Mouse (Mus musculus): Measurements from ENCODE around the gene Hist1h2ap. TPM values are rescaled to one million over a fixed set of nuclear protein-coding genes. Genes with fewer than 3 reads are reported as not detected.
A peak's percentile ranks its signal among the peaks of the same experiment; 100 is the strongest.

Hist1h2ap gene
- polyA plus RNA-seq, 1 experiment from 2014 or later, result 1,874 TPM

DNA sequence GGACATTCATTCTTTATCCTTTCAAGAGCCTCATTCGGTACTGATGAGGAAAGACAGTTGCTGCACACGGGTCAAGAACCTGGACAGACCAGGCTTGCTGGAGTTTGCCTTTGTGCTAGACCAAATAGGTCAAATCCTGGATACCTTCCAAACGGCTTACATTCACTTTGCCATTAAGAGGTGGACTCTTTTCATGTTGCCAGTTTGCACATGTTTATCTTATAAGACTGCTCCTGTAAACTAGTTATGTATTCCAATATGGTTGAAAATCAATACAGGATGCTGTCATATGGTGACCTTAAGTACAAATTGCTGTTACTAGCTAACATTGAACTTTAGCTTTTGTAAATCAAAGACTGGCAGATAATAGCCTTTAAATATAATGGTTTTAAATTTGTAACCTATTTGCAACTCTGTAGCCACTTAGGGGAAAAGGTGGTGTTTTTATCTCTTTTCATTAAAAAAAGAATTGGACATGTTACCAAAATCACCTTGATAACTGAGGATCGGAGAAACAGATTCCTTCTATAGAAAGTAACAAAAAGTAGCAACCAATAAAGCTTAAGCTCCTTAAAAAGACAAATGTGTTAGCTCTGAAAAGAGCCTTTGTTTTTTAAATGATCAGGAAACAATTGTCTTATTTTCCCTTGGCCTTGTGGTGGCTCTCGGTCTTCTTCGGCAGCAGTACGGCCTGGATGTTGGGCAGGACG, 47.0 kb downstream of the Hist1h2ap start:
- ATAC-seq (ENCODE audit: low FRiP score, low TSS enrichment) (no peak), DNase-seq (ENCODE audit: low spot score) (no peak)
- Histone ChIP-seq H3K4me1 (replicated peaks; ENCODE audit: control insufficient read depth, insufficient read depth) (no peaks in the 10 kb centered on the region), H3K36me3 (ENCODE audit: control insufficient read depth, insufficient read depth, low read length) (no peaks in the 10 kb centered on the region), H3K4me3 (ENCODE audit: low read depth, low read length) (peak overlapping the region; percentile 28), H3K4me2 (replicated peaks; ENCODE audit: low read depth) (peak overlapping the region; percentile 49), H3K27ac (replicated peaks) (peak overlapping the region; percentile 70), H3K9ac (ENCODE audit: low read length) (peak overlapping the region; percentile 38; the same call in 1 of the 2 replicates), H3K27me3 (ENCODE audit: control insufficient read depth, insufficient read depth, low read length) (no peaks in the 10 kb centered on the region), H3K9me3 (ENCODE audit: control insufficient read depth, low read length) (no peaks in the 10 kb centered on the region)
- WGBS, result 5% methylated on average over 8 of the region's 8 CpGs
- TF ChIP-seq EP300 (optimal IDR thresholded peaks at IDR 0.05) (no peak), CTCF (IDR thresholded peaks at IDR 0.05; ENCODE audit: low read depth) (no peak)

DNA sequence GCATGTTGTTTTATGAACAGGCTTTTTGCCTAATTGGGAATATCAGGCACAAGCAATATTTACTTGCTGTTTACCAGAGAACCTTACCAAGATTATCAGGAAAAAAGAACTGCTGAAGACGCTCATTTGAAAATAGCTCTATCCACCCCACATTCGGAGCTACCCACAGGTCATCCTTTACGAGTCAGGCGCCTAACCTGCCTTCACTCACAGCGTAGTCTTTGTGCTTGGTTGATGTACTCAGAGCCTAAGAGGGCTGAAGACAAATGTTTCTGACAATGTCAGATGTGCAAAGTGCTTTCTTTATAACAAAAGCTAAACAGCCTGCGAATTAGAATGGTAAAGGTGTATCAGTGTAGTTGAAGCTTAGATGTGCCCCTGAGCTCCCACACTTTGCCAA, 49.0 kb downstream of the Hist1h2ap start:
- no peak overlapping the region for H3K9ac ChIP-seq (ENCODE audit: low read length)
- no peaks in the 10 kb centered on the region for H3K27me3 ChIP-seq (ENCODE audit: control insufficient read depth, insufficient read depth, low read length)
- no peaks in the 10 kb centered on the region for H3K9me3 ChIP-seq (ENCODE audit: control insufficient read depth, low read length)
- WGBS, result 31% methylated on average over 6 of the region's 6 CpGs
- H3K4me2 ChIP-seq (replicated peaks; ENCODE audit: low read depth), result no peak overlapping the region
- H3K27ac ChIP-seq (replicated peaks), result no peak overlapping the region; the same call in 1 of the 2 replicates
- no peak for ATAC-seq (ENCODE audit: low FRiP score, low TSS enrichment)
- H3K4me1 ChIP-seq (replicated peaks; ENCODE audit: control insufficient read depth, insufficient read depth), result no peaks in the 10 kb centered on the region
- no peak for DNase-seq (ENCODE audit: low spot score)
- no peaks in the 10 kb centered on the region for H3K36me3 ChIP-seq (ENCODE audit: control insufficient read depth, insufficient read depth, low read length)
- H3K4me3 ChIP-seq (ENCODE audit: low read depth, low read length), result no peak overlapping the region
- TF ChIP-seq EP300 (optimal IDR thresholded peaks at IDR 0.05), result no peak
- TF ChIP-seq CTCF (IDR thresholded peaks at IDR 0.05; ENCODE audit: low read depth), result no peak

DNA sequence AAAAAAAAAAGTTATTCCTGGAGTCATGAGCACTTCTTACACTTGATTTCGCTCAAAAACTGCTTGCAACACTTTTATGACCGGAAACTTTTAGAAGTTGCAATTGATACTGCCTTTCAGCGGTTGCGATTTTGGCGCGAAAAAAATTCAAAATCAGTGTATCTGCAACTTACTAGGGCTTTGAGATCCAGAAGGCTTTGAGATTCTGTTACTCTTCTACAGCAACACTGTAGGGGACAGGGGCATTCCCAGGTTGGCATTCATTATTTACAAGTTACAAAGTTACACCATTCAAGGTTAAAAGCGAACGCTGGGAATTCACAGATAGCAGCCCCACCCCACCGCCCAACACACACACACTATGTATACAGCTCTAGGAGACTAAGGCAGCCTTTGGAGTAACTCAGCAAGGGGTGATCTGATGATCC, 49.6 kb downstream of the Hist1h2ap start:
- H3K9me3 ChIP-seq (ENCODE audit: control insufficient read depth, low read length), result no peaks in the 10 kb centered on the region
- H3K9ac ChIP-seq (ENCODE audit: low read length), result peak overlapping the region; percentile 1; the same call in 1 of the 2 replicates
- peak overlapping the region; percentile 33 for H3K4me3 ChIP-seq (ENCODE audit: low read depth, low read length)
- no peak for ATAC-seq (ENCODE audit: low FRiP score, low TSS enrichment)
- no peak for TF ChIP-seq EP300 (optimal IDR thresholded peaks at IDR 0.05)
- H3K4me2 ChIP-seq (replicated peaks; ENCODE audit: low read depth), result peak overlapping the region; percentile 54
- 3% methylated on average over 9 of the region's 9 CpGs for WGBS
- peak overlapping the region; percentile 35 for H3K27ac ChIP-seq (replicated peaks)
- no peaks in the 10 kb centered on the region for H3K36me3 ChIP-seq (ENCODE audit: control insufficient read depth, insufficient read depth, low read length)
- peak; percentile 30 for DNase-seq (ENCODE audit: low spot score)
- no peaks in the 10 kb centered on the region for H3K27me3 ChIP-seq (ENCODE audit: control insufficient read depth, insufficient read depth, low read length)
- no peaks in the 10 kb centered on the region for H3K4me1 ChIP-seq (replicated peaks; ENCODE audit: control insufficient read depth, insufficient read depth)

DNA sequence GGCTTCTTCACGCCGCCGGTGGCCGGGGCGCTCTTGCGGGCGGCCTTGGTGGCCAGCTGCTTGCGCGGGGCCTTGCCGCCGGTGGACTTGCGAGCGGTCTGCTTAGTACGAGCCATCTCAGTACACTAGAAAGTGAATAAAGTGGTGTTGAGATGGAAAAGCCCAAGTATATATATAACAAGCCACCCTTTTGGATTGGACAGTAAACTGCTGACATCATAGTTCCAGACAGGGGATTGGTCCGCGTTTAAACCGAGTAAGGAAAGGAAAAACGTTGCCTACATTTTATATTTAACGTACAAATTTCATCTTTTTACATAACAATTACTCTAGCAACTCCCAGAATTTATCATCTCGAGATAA, 50.1 kb downstream of the Hist1h2ap start, which contains the start of gene Hist1h3i:
TSS of gene Hist1h3i (minus strand) at position 116 of the 363 bp plus-strand sequence.
- WGBS, result under 1% methylated on average over 13 of the region's 20 CpGs
- DNase-seq (ENCODE audit: low spot score), result peak; percentile 52
- peak; percentile 66 for ATAC-seq (ENCODE audit: low FRiP score, low TSS enrichment)
- no peaks in the 10 kb centered on the region for H3K4me1 ChIP-seq (replicated peaks; ENCODE audit: control insufficient read depth, insufficient read depth)
- peak within 1 kb of the TSS; percentile 33 for H3K4me3 ChIP-seq (ENCODE audit: low read depth, low read length)
- H3K36me3 ChIP-seq (ENCODE audit: control insufficient read depth, insufficient read depth, low read length), result no peaks in the 10 kb centered on the region
- H3K27ac ChIP-seq (replicated peaks), result peak within 1 kb of the TSS; percentile 83
- no peaks in the 10 kb centered on the region for H3K27me3 ChIP-seq (ENCODE audit: control insufficient read depth, insufficient read depth, low read length)
- H3K9me3 ChIP-seq (ENCODE audit: control insufficient read depth, low read length), result no peaks in the 10 kb centered on the region
- peak within 1 kb of the TSS; percentile 54 for H3K9ac ChIP-seq (ENCODE audit: low read length)
- H3K4me2 ChIP-seq (replicated peaks; ENCODE audit: low read depth), result peak within 1 kb of the TSS; percentile 54
- TF ChIP-seq CTCF (IDR thresholded peaks at IDR 0.05; ENCODE audit: low read depth), result no peak

Small RNA genes lying within 50 kb of the gene (microRNA-seq; reads per million reads assigned to microRNA genes)
- gene Gm19658 (not detected), gene Gm44346 (not detected), gene Gm44466 (not detected)

Other genes with a start within 250 kb of the Hist1h2ap start
- not detected in 2 replicates for gene Olfr1362, start 219.5 kb downstream of the Hist1h2ap start, polyA plus RNA-seq (2015; fragmentation: Nextera tagmentation; extraction: Ambion mirVana)
- not detected in 2 replicates for gene Olfr11, start 191.0 kb downstream of the Hist1h2ap start, polyA plus RNA-seq (2015; fragmentation: Nextera tagmentation; extraction: Ambion mirVana)
- gene Olfr1361, start 170.1 kb downstream of the Hist1h2ap start, polyA plus RNA-seq (2015; fragmentation: Nextera tagmentation; extraction: Ambion mirVana), result not detected in 2 replicates
- not detected in 2 replicates for gene Olfr1360, start 156.1 kb downstream of the Hist1h2ap start, polyA plus RNA-seq (2015; fragmentation: Nextera tagmentation; extraction: Ambion mirVana)
- not detected in 2 replicates for gene Olfr1359, start 135.4 kb downstream of the Hist1h2ap start, polyA plus RNA-seq (2015; fragmentation: Nextera tagmentation; extraction: Ambion mirVana)
- 0.85 and 1.5 TPM in 2 replicates for gene Hist1h2bl, start 117.4 kb downstream of the Hist1h2ap start, polyA plus RNA-seq (2015; fragmentation: Nextera tagmentation; extraction: Ambion mirVana)
- 8.8 and 14.4 TPM in 2 replicates for gene Hist1h2ai, start 117.1 kb downstream of the Hist1h2ap start, polyA plus RNA-seq (2015; fragmentation: Nextera tagmentation; extraction: Ambion mirVana)
- gene Hist1h3h, start 115.8 kb downstream of the Hist1h2ap start, polyA plus RNA-seq (2015; fragmentation: Nextera tagmentation; extraction: Ambion mirVana), result 1.1 and 4.1 TPM in 2 replicates
- 0.56 and 1.0 TPM in 2 replicates for gene Hist1h2bm, start 111.5 kb downstream of the Hist1h2ap start, polyA plus RNA-seq (2015; fragmentation: Nextera tagmentation; extraction: Ambion mirVana)
- 0.18 and 0.92 TPM in 2 replicates for gene Hist1h4j, start 98.4 kb downstream of the Hist1h2ap start, polyA plus RNA-seq (2015; fragmentation: Nextera tagmentation; extraction: Ambion mirVana)
- 0.81 and 1.1 TPM in 2 replicates for gene Hist1h4k, start 83.0 kb downstream of the Hist1h2ap start, polyA plus RNA-seq (2015; fragmentation: Nextera tagmentation; extraction: Ambion mirVana)
- 7.3 and 19.3 TPM in 2 replicates for gene Hist1h2ak, start 79.7 kb downstream of the Hist1h2ap start, polyA plus RNA-seq (2015; fragmentation: Nextera tagmentation; extraction: Ambion mirVana)
- 0.73 and 2.2 TPM in 2 replicates for gene Hist1h2bn, start 79.4 kb downstream of the Hist1h2ap start, polyA plus RNA-seq (2015; fragmentation: Nextera tagmentation; extraction: Ambion mirVana)
- 4.3 and 10.5 TPM in 2 replicates for gene Hist1h1b, start 52.9 kb downstream of the Hist1h2ap start, polyA plus RNA-seq (2015; fragmentation: Nextera tagmentation; extraction: Ambion mirVana)
- gene Hist1h3i, start 50.1 kb downstream of the Hist1h2ap start, polyA plus RNA-seq (2015; fragmentation: Nextera tagmentation; extraction: Ambion mirVana), result 31.2 and 44.3 TPM in 2 replicates
- 1.4 and 1.6 TPM in 2 replicates for gene Hist1h2an, start 46.3 kb downstream of the Hist1h2ap start, polyA plus RNA-seq (2015; fragmentation: Nextera tagmentation; extraction: Ambion mirVana)
- 0.54 and 2.0 TPM in 2 replicates for gene Hist1h2bp, start 46.0 kb downstream of the Hist1h2ap start, polyA plus RNA-seq (2015; fragmentation: Nextera tagmentation; extraction: Ambion mirVana)
- gene Hist1h2bq, start 23.3 kb downstream of the Hist1h2ap start, polyA plus RNA-seq (2015; fragmentation: Nextera tagmentation; extraction: Ambion mirVana), result 7.7 and 9.9 TPM in 2 replicates
- 0.95 and 1.1 TPM in 2 replicates for gene Hist1h2ao, start 23.0 kb downstream of the Hist1h2ap start, polyA plus RNA-seq (2015; fragmentation: Nextera tagmentation; extraction: Ambion mirVana)
- gene Hist1h4m, start 21.8 kb downstream of the Hist1h2ap start, polyA plus RNA-seq (2015; fragmentation: Nextera tagmentation; extraction: Ambion mirVana), result 1.1 TPM in 1 of 2 replicates, not detected in the other
- 4.0 and 4.6 TPM in 2 replicates for gene Hist1h4n, start 1.3 kb downstream of the Hist1h2ap start, polyA plus RNA-seq (2015; fragmentation: Nextera tagmentation; extraction: Ambion mirVana)
- gene Hist1h2br, start 236 bp upstream of the Hist1h2ap start, polyA plus RNA-seq (2015; fragmentation: Nextera tagmentation; extraction: Ambion mirVana), result 8.1 and 10.0 TPM in 2 replicates
- 1.4 and 1.6 TPM in 2 replicates for gene Zfp184, start 111.6 kb upstream of the Hist1h2ap start, polyA plus RNA-seq (2015; fragmentation: Nextera tagmentation; extraction: Ambion mirVana)
- 0.05 TPM in 1 of 2 replicates, not detected in the other for gene Pom121l2, start 147.7 kb upstream of the Hist1h2ap start, polyA plus RNA-seq (2015; fragmentation: Nextera tagmentation; extraction: Ambion mirVana)
- 0.51 and 0.65 TPM in 2 replicates for gene Prss16, start 176.2 kb upstream of the Hist1h2ap start, polyA plus RNA-seq (2015; fragmentation: Nextera tagmentation; extraction: Ambion mirVana)
- 2.1 TPM in 1 of 2 replicates, not detected in the other for gene Hist1h2ah, start 202.1 kb upstream of the Hist1h2ap start, polyA plus RNA-seq (2015; fragmentation: Nextera tagmentation; extraction: Ambion mirVana)
- gene Hist1h2bk, start 202.4 kb upstream of the Hist1h2ap start, polyA plus RNA-seq (2015; fragmentation: Nextera tagmentation; extraction: Ambion mirVana), result 0.35 and 0.99 TPM in 2 replicates
- gene Hist1h4i, start 207.9 kb upstream of the Hist1h2ap start, polyA plus RNA-seq (2015; fragmentation: Nextera tagmentation; extraction: Ambion mirVana), result 5.8 and 5.9 TPM in 2 replicates
- 12.1 and 12.6 TPM in 2 replicates for gene Hist1h2ag, start 209.4 kb upstream of the Hist1h2ap start, polyA plus RNA-seq (2015; fragmentation: Nextera tagmentation; extraction: Ambion mirVana)
- 1.1 and 3.7 TPM in 2 replicates for gene Hist1h2bj, start 209.7 kb upstream of the Hist1h2ap start, polyA plus RNA-seq (2015; fragmentation: Nextera tagmentation; extraction: Ambion mirVana)